Mouse (Mus musculus) spleen, postnatal 10 days (tissue): ENCODE data around the gene Gnb4.

ENCODE experiments used
- DNase-seq, 2 experiments: peaks; one replicate each; pipeline ENCODE4 v3.0.0; 2021 to 2022; ENCODE audit warnings: low spot score in 2 of 2

The Gnb4 gene

GRCm38 (mm10) chr3:32616331-32617052 lies at the start of gene Gnb4:
TSS of gene Gnb4 (minus strand) at chr3:32616585.
- peak; percentile 33 to 63 for DNase-seq

GRCm38 (mm10) chr3:32661556-32661930 lies 45.2 kb upstream of the Gnb4 start:
- no peak for DNase-seq

GRCm38 (mm10) chr3:32660831-32661555 lies 44.6 kb upstream of the Gnb4 start:
- no peak for DNase-seq

- DNase-seq, result no peak
Measured at GRCm38 (mm10) chr3:32660276-32660675, 43.9 kb upstream of the Gnb4 start.

DNA sequence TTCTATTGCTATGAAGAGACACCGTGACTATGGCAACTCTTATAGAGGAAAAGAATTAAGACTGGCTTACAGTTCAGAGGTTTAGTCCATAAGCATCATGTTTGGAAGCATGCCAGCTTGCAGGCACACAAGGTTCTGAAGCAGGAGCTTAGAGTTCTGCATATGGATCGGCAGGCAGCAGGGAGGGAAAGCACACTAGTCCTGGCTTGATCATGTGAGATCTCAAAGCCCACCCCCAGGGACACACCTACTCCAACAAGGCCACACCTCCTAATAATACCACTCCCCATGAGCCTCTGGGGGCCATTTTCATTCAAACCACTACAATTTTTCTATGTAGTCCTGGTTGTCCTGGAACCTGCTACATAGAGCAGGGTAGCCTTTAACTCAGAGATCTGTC lies 43.1 kb upstream of the Gnb4 start:
- no peak for DNase-seq

DNA sequence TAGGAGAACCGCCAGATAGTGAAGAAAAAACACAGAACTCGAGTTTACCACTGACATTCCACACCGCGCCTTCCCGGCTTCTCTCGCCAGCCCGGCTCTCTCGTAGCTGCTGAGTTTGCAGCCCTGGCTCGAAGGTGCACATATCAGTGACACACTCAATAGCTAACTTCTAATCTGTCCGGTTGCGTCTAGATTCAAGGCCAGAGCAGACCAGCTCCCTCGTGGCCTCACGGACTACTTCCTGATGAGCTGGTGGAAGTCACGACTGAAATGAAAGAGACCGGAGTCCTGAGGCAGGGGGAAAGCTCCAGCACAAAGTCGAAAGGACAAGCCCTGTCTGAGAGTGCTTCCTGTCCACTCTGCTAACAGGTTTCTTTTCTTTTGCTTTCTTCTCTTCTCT lies 42.4 kb upstream of the Gnb4 start:
- no peak for DNase-seq

DNA sequence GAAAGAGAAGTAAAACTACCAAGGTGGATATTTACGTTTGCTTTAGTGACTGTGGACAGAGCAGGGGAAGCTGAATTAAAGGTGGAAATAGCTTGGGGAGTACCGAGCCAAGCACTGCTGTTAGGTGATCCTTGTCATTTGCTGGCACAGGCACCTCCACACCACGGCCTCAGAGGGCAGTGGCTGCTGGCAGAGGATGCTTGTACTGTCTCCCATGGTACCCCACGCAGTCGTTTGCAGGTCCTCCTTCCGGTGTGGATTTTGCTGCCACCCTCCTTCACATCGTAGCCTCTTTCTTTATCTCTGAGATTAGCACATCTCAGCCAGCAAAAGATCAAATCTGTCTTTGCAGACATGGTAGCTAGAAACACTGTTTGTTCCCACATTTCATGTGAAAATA lies 42.0 kb upstream of the Gnb4 start:
- DNase-seq, result no peak

- no peak for DNase-seq
Measured at GRCm38 (mm10) chr3:32656398-32656994, 40.1 kb upstream of the Gnb4 start.

- no peak for DNase-seq
Measured at GRCm38 (mm10) chr3:32655994-32656393, 39.6 kb upstream of the Gnb4 start.

GRCm38 (mm10) chr3:32652739-32653138 lies 36.4 kb upstream of the Gnb4 start:
- no peak for DNase-seq

GRCm38 (mm10) chr3:32649284-32649683 lies 32.9 kb upstream of the Gnb4 start:
- DNase-seq, result no peak

- no peak for DNase-seq
Measured at GRCm38 (mm10) chr3:32646918-32647317, 30.5 kb upstream of the Gnb4 start.

DNA sequence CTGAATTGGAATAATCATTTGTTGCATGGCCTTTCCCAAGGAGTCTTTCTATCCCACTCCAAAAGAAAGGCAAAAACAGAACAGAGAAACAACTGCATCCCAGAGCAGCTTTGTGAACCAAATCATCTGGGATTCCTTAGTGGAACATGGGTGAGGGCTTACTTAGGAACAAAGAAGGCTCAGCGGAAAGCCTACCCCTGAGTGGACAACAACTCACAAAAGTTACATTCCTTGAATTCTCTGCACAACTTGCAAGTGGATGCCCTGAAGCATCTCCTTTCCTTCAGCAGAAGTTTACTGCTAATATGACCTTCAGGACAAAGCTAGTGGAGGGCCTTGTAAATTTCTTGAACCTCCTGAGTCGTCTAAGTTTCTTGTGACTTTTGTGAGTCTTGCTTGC lies 28.4 kb upstream of the Gnb4 start:
- no peak for DNase-seq

DNA sequence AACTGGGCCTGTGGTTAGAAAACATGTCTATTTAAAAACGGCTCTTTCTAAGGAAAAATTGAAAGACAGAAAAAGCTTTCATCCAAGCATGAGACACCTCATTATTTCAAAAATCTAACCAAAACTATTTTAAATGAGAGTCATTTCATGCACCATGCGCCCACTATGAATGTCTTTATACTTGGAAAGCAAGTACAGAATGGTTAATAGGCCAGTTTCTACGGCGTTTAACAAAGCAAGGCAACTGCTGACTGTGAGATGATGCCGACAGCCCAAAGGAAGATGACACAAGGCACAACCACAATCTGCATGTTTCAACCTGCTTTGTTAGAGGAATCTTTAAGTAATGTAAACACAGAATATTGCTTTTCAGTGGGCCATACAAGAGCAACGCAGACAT lies 25.7 kb upstream of the Gnb4 start:
- DNase-seq, result no peak

GRCm38 (mm10) chr3:32638240-32638639 lies 21.9 kb upstream of the Gnb4 start:
- no peak for DNase-seq

DNA sequence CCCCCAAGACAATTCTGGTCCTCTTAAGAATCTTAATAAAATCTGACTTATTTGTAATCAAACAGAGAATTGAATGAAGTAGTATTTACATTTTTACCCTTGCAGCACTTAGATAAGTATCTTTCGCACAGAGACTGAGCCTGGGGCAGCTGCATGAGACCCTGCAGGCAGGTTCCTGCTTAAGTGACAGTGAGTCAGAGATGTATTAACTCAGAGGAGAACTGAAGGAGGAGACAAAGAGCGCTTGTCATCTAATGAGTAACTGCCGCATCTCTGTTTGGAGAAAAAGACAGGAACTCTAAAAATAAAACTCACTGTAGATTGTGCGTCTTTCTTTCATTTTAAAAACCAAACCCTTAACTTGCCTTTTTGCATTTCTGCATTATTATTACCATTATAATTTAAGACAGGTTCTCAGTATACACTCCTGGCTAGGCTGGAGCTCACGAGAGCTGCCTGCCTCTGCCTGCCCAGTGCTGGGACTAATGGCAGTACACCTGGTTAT lies 16.4 kb upstream of the Gnb4 start:
- no peak for DNase-seq

DNA sequence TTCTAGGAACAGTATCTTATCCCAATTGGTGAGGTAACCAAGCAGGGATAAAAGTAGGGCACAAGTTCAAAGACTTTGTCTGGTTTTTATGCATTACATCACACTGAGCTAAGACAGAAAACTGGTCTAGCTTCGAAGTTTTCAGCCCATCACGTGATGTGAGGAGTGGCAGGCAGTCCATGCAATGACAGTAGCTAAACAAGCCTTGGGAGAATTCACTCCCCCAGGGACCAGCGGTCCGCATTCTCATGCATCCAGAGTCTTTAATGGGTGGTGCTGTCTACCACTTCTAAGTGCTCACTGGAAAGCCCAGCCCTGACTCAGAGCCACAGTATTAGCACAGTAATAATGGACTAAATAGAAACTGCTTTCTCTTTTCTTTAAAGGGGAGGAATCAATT lies 13.8 kb upstream of the Gnb4 start:
- DNase-seq, result no peak

- no peak for DNase-seq
Measured at GRCm38 (mm10) chr3:32628141-32628540, 11.8 kb upstream of the Gnb4 start.

- no peak for DNase-seq
Measured at GRCm38 (mm10) chr3:32622106-32622505, 5.7 kb upstream of the Gnb4 start.

DNA sequence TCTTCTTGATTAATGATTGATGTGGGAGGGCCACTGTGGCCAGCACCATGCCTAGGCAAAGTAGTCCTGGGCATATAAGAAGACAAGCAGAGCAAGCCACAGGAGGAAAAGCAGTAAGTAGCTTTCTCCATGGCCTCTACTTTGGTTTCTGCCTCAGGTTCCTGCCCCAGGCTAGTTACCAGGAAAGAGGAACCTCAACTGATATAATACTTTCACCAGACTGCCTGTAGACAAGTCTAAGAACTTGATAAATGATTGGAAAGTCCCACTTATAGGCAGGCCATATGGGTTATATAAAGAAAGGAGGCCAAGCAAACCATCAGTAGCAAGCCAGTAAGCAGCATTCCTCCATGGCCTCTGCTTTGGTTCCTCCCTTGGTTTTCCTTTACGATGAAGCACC lies 5.3 kb upstream of the Gnb4 start:
- no peak for DNase-seq

DNA sequence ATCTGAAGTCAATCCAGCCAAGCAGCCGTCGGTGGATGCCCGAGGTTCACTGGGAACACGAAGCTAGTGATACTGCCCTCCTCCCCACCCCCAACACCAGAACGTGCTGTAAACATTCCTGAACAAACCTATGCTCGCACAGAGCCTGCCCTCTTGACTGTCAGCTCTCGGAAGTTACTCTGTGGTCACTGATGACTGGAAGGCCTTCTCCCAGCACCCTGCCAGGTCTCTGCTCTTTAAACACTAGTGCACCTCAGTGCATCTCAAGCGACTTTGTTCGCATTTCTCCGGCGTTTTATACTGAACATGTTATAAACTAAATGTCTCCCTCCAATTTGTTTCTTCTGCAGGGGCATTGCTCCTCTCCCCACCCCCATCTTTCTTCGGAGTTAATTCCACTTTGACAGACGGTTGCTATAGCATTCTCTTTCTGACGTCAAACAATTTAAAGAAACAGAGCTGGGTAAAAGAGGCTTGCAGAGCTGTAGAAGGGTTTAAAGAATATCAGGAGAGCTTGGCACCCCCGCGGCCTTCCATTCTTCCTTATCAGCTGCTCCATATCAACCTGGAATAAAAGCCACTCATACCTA lies 763 bp upstream of the Gnb4 start:
- no peak for DNase-seq

- DNase-seq, result no peak
Measured at GRCm38 (mm10) chr3:32616006-32616330, 417 bp downstream of the Gnb4 start.

GRCm38 (mm10) chr3:32615376-32615775 lies 1.0 kb downstream of the Gnb4 start:
- DNase-seq, result no peak
